Mouse (Mus musculus) cerebellum, postnatal 4 days (tissue): ENCODE data around the gene Tpcn1.
"Not testable (repeated sequence)": the region's sequence is repeated elsewhere in the genome, so short reads cannot be mapped to it uniquely, and the experiment has no call there.

Experiments used
- DNase-seq, 2 experiments: peaks; one replicate each; pipeline ENCODE4 v3.0.0; 2022; ENCODE audit warnings: low spot score in 2 of 2, mixed read lengths in 1 of 2

Gene Tpcn1

DNA sequence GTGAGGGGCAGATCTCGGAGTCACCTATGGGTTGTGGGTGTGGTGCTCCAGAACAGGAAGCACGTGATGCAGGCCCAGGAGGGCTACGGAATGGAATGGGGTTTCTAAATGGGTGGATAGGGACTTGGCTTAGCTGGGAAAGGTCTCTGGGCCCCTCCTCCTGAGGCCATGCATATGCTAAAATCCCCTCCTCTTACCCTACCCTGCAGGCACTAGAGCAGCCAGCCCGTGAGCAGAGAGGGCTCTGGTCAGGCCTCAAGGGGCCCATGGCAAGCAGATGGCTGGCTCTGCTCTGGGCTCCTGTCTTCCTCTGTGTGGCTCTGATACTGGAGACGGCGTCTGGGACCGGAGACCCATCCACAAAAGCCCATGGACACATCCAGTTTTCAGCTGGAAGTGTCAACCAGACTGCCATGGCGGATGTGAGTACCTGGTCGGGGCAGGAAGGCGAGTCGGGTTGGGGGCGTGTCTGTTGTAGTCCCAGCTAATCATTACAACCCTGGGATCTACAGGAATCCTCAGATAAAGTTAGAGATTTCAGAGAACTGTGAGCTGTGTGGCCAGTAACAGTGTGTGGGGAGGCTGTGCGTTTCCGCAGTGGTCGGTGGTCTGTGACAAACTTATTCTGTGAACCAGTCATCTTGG lies 75.4 kb downstream of the Tpcn1 start:
- no peak for DNase-seq

DNA sequence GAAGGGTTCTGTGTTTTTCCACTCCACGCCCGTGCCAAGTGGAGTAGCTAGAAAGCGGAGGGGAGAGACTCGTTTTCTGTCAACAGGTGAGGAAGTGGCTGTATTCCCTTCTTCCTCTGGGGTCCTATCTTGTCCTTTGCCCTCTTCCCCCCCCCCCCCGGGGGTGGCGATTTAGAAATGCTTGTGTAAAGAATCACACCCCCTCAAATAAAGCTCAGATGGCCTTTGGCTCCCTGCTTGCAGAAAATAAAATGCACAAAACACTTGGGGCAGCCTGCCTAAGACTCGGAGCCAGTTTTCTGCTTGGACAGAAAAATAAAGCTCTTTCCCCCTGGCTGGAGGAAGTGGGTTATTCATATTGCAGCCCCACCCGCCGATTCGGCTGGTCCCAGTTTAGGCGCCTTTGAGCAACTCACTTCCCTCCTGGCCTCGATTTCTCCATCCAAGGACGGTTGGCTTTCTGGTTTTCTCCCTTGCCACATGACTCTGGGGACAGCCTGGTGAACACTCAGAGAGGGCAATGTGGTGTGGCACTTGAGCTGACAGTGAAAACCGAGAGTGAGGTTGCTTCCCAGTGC lies 76.7 kb downstream of the Tpcn1 start:
- no peak for DNase-seq

DNA sequence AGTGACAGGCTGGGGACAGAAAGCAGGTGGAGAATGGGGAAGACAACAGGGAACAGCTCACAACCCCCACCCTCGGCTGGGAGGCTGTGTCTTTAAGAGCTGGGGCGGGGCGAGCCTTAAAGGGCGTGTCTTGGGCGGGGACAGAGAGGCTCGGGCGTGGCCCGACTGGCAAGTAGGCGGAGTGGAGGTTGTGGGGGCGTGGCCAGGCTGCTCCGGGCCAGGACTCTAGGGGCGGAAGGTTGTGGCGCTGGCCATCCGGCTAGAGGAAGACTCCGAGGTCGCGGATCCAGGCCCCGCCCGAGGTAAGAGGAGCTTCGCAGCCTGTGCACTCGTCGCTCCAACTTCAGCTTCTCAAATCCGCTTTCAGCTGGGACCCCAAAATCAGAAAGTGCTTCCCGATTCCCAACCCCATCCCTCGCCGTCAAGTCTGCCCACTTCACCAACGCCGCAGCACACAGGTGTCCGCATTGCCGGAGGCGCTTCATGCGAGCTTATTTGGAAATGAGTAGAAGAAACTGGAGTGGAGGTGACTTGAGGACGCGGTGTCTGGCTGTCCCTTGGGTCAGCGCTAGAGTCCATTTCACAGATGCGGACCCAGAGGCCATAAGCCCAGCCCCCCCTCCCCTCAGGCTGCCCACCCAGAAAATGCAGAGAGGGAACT lies 77.4 kb downstream of the Tpcn1 start, which contains the start of gene Slc8b1:
Gene Slc8b1, plus strand, starts transcription at position 187 of the 661 bp plus-strand sequence.
- peak; percentile 66 to 87 for DNase-seq

DNA sequence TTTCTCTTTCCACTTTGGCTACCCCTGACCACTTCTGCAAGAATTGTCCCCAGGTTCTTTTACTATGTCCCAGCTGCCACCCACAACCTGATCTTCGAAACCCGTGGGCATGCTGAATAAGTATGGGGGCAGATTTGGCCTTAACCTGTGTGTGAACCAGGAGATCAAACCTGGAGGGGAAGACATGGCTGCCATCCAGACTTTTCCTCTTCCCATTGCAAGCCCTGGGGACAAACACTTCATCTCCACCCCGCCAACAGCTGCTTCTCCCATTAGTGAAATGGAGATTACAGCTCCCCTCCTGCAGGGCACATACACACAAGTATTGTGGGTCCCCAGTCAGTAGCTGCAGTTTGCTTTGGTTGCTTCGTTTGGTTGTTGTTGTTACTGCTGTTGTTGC lies 81.2 kb downstream of the Tpcn1 start:
- no peak for DNase-seq

DNA sequence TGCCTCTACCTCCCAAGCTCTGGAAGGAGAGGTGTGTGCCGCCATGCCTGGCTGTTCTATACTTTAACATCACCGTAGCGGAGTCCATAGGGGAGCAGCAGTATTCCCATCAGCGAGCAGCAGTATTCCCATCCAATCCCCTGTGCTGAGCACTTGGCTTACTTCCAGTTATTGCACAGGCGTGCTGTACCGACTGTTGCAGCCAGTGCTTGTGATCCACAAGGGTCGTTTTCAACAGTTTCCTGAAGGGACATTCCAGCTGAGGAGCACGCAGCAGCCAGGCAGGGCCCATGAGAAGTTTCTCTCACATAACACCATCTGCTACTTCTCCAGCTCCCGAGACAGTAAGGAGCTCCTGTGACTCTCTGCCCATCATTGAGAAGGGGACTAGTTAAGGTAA lies 82.0 kb downstream of the Tpcn1 start:
- no peak for DNase-seq

DNA sequence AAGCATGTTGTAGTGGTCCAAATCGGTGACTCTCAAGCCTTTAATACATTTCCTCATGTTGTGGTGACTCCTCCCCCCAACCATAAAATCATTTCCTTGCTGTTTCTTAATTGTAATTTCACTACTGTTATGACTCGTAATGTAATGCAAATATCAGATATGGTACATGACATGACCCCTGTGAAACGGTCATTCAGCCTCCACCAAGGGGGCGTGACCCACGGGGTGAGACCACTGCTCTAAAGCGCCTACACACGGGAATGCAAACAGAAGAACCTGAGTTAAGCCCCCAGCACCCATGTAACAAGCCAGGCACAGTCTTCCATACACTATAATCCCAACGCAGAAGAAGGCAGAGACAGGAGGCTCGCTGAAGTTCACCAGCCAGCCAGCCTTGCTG lies 82.7 kb downstream of the Tpcn1 start:
- DNase-seq: no peak

DNA sequence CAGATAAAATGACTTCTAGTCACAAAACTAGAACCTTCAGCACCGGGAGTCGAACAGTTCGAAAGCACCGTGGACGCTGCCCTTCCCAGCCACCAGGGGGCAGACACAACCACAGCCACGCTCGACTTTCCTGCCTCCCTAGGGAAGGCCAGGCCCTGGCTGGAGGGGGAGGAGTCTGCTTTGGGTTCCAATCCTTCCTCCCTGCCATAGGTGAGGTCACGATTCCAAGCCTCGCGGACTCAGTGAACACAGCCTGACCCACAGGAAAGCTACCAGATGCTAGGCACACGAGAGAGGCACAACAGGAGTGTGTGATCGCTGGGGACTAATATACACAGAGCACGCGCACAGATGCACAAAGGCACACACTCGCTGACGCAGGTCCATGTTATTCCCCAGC lies 83.1 kb downstream of the Tpcn1 start:
- peak in 1 of 2 experiments; percentile 68 for DNase-seq

DNA sequence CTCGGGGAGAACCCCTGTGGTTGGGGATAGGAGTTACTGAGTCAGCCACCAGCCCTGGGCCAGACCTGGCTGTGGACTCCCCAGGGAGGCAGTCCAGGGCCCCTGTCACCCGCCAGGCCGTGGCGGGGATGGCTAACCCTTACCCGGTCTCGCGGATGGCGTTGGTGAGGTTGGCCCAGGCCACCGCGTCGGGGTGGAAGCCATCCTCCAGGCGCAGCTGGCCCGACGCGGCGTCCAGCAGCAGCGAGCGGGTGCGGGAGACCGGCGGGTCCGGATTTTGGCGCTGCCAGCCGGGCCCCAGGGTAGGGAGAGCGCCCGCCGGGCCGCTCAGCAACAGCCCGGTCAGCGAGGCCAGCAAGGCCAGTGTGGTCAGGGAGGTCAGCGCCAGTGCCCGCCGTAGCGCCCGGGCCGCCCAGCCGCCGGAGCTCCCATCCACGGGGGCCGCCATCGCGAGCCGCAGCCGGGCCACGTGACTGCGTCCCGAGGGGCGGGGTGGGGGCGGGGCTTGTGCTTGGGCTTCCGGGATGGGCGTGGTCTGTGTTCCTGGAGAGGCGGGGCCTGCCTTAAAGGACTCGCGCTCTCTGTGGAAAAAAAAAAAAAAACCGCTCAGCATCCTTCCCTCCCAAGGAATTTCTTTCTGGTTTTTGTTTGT lies 85.2 kb downstream of the Tpcn1 start, which contains the start of gene Plbd2:
Gene Plbd2, minus strand, starts transcription at position 482 of the 652 bp plus-strand sequence.
- DNase-seq: peak; percentile 78 to 94

DNA sequence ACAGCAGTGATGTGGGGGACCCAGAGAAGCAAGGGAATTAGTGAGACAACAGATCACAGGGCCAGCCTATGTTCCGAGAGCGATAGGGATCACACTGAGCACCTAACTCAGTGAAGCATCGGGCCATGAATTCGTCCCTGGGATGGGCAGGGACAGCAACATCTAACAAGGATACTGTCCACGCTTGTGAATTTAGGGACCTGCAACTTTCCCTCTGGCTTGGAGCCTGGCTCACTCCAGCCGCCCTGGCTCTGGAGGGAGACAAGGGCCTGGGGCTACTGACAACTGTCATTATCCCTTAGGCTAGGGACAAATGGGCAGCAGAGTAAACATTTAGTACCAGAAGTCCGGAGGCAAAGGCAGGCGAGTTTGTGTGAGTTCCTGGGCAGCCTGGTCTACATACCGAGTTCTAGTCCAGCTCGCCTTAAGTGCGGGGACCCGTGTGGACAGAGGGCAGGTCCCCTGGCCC lies 85.8 kb downstream of the Tpcn1 start:
- no peak for DNase-seq

DNA sequence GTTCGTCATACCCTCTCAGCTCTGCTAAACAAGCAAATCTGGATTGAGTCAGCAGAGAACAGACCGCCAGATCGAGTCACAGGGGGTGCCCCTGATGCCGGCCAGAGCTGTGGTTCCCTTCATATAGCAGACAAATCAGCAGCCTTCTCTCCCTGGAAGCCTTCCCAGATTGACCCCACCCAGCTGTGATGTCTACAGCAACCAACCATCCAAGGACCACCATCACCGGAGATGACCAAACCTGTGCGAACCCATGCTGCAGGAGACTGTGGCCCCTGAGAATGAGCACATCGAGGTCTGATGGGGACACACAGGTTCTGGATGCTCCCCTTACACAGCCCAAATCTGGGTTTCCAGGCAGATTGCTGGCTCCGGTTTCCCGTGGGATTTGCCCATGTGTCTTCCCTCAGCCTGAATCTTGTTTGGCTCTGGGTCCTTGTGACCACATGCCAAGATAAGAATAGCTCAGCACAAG lies 86.3 kb downstream of the Tpcn1 start:
- peak in 1 of 2 experiments; percentile 22 for DNase-seq

DNA sequence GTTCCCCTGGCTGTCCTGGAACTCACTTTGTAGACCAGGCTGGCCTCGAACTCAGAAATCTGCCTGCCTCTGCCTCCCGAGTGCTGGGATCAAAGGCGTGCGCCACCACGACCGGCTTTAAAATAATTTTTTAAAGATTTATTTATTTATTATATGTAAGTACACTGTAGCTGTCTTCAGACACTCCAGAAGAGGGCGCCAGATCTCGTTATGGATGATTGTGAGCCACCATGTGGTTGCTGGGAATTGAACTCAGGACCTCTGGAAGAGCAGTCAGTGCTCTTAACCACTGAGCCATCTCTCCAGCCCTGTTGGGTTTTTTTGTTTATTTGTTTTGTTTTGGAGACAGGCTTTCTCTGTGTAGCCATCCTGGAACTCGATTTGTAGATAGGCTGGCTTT lies 87.9 kb downstream of the Tpcn1 start:
- DNase-seq: not testable (repeated sequence)

DNA sequence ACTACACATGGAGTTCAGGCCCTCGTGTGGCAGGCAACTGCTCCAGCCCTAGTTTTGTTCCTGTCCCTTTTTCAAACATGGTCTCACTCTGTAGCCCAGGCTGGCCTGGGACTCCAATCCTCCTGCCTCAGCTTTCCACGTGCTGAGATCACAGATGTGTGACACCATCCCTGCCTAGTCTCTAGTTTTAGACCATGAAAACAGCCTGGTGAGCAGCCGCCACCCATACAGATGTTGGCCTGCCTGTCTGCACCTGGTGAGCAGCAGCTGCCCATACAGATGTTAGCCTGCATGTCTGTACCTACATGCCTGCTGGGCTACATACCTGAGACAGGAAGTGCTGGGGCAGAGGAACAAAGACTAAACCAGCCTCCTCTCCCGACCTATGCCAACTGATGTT lies 89.3 kb downstream of the Tpcn1 start:
- DNase-seq: no peak

DNA sequence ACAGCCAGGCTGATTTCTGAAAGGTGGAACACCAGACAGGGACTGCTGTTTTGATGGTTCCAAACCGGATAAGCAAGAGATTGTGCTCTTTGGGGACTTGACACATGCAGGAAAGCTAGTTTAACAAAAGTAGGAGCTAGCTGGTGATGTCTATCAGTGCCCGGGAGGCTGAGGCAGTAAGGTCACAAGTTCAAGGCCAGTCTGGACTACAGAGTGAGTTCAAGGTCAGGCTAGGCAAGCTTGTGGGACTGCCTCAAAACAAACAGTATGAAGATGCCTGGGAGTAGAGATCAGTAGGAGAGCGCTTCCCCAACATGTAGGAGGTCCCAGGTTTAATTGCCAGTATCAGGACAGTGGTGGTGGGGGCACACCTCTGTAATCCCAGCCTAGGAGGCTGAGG lies 91.4 kb downstream of the Tpcn1 start:
- DNase-seq: no peak

DNA sequence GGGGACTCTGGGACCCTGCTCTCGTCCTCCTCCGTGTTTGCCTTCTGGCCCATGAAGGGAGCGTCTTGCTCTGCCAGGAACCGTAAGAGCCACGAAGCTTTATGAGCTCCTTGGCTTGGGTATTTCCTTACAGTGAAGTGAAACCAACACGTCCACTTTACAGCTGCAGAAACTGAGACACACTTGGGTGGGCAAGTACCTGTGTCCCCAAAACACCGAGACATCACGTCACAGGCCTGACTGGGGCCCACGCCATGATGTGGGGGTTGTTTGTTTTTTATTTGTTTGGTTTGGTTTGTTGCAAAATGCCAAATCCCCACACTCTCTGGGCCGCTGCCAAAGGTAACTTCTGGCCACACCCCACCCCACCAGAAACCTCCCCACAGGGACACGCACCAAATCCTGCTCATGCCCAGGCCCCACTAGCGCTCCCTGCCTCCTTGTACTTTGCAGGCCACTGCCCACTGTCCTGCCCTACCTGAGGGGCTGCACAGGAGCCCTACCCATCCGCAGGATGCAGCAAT lies 92.7 kb downstream of the Tpcn1 start:
- no peak for DNase-seq

DNA sequence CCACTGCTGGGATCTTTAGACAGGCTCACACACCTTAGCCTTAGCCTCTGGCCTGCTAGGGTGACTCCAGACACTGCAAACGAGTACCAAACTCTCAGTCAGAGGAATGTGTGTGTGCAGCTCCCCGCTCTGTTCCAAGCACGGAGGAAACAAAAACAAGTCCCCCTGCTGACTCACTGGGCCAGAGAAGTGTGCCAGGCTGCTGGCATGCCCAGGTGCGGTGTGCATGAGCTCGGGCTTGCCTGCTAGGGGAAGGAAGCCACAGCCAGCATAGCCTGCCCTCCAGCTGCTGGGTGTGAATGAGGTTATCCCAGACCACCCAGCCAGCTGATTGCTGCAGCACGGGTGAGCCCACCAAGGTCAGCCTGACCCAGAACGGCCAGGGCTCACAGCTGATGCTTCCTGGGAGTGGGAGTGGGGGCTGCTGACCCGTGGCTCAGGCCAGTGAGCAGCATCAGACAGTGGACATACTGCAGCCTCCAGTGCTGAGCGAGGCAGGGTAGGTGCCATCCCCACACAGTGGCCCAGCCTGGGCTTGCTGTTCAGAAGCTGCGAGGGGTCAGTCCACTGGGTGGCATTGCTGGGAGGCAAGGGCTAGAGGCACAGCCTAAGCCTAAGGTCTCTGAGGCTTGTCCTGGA lies 93.3 kb downstream of the Tpcn1 start:
- DNase-seq: no peak

DNA sequence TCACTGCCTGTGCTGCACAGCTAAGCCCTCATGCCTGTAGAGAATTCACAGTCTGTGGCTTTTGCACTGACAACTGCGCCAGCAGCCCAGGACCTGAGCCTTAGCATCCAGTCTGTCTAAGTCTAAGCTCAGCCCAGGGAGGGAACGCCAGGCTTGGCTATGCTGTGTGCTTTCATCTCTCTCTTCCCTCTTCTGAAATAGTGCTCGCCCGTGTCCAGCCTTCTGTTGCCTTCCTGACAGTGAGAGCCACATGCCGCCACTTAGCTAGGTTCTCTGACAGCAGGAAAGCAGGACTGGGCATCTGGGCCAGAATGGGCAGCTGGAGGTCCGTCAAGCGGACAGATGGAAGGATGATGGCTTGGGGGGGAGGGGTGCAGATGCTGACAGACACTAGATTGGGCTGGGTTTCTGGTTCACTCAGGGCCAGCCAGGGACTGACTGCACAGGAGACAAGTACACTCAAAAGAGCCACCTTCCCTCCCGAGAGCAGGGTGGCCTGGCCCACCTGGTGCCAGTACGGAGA lies 94.5 kb downstream of the Tpcn1 start:
- peak in 1 of 2 experiments; percentile 36 for DNase-seq

DNA sequence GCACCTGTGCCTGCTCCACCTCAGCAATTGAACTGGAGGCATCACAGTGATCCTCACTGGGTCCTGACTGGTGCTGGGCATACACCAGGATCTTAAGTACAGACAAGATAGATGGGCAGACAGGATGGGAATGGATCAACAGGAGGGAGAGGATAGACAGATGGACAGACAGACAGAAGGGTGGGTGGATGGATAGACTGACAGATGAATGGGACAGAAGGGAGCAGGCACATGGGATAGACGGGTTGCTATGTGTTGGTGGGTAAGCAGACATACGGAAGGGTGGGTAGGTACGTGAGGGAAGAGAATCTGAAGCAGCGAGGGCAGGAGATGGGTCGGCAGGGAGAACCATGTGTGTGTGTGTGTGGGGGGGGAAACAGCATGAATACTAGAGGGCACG lies 95.0 kb downstream of the Tpcn1 start:
- no peak for DNase-seq

DNA sequence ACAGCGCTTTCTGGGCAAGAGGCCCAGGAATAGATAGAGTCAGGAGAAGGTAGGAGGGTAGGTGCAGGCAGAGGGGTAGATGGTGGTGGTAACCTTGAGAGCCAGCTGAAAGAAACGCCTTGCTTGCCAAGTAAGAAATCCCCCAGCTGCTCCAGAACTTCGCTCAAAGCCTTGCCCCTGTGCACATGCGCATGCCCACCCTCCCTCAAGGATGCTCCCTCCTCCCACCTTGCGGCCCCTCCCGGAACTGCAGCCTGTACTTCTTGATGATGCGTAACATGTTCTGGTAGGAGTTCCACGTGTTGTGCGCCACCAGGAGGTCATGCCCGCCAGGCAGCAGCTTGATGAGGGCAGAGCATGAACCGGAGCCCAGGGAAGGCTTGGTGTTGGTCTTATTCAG lies 96.0 kb downstream of the Tpcn1 start:
- peak in 1 of 2 experiments; percentile 56 for DNase-seq

DNA sequence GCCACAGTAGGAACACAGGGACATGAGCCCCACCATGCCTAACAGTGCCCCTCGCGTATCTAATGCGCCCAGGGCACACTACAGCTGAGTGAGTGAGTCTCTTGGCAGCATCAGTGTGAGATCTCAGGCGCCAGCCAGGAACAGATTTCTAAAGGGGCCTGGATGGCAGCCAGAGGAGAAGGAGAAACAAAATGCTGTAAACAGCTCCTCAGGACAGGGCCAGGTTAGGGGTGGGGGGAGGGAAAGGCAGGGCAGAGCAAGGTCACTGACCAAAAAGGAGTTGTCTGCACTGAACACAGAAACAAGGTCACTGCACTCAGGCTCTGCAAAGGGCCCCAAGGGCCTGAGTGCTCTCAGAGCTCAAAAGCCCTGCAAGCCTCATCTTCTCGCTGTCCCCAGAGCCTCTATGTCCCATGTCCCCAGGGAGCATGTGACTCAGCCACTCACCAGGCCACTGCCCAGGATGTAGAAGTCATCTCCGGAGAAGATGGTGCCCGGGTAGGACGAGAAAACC lies 97.7 kb downstream of the Tpcn1 start:
- peak in 1 of 2 experiments; percentile 46 for DNase-seq

DNA sequence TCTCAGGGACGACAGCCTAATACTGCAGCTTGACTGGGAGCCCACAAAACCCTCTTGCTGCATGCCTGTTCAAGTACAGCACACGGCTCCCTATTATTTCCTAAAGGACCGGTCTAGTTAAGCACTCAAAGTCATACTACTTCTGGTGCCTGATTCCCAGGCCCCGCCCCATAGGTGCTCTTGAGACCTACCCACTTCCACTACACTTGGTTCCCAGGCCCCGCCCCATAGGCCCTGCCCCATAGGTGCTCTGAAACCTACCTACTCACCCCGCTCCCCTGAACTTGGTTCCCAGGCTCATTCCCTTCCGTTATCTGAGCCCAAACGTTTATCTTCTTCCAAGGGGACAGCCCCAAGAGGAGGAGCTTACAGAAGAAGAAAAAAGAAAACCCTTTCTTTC lies 100.6 kb downstream of the Tpcn1 start:
- DNase-seq: no peak
